Mouse (Mus musculus) kidney, postnatal 14 days (tissue): Measurements from ENCODE around the gene Aup1.

ENCODE experiments used
- DNase-seq: peaks from one replicate; pipeline ENCODE4 v3.0.0; 2022; ENCODE audit warnings: mixed read lengths

Gene Aup1

DNA sequence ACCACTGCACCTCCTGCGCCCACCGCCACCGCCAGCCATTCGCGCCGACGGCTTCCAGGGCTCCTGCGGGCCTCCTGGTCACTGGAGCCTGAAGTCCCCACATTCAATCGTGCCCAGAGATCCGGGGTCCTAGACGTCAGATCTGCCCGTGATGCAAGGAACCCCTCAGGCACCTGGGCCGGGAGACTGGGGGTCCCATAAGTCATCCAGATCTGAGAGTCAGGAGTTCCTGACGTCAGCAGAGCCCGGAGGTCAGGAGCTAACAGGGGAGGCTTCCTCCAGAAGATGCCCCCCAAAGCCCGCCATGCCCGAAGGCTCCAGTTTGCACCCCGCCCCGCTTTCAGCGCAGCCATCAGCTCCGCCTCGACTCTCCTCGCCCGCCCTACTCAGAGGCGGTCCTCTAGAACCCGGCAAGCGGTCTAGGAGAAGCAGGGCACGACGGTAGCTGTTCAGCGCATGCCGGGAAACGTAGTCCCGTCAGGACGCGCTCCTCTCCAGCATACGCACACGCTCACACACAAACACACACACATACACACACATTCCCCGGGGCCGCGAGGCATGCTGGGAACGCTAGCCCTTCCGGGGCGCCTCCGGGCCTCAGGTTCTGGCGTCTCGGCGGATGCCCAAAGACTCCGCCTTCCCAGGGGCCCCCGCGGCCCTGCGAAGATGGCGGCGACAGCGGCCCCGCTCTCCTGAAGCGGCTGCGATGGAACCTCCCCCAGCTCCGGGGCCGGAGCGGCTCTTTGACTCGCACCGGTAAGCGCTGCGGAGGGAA lies at the start of gene Aup1:
TSS of gene Aup1 (plus strand) at position 448 of the 778 bp plus-strand sequence.
- peak; percentile 98 for DNase-seq

GRCm38 (mm10) chr6:83004872-83005271 lies 49.4 kb upstream of the Aup1 start:
- DNase-seq = peak; percentile 24

DNA sequence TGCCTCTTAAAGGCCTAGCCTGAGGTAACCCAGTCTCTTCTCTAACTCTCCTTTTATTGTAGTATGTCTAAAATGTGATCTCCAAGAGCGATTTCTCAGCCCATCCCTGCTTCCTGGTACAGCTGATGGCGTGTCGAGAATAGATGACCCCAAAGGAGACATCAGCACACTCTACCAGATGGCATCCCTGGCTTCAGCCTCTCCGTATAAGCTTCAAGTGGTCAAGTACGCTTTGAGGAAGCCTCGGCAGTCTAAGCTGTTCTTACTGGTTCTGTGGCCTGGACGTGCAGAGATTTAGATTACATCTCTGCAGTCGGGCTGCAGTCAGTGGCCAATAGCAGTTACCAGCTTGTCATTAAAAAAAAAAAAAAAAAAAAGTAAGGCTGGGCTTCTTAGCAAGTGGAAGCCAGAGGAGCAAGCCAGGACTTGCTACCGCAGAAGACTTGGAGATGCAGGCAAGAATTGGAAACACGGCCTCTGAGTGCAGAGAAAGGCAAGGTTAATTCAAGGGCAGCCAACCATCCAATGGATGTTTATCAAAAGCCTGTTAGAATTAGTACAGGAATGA lies 48.8 kb upstream of the Aup1 start:
- DNase-seq = no peak

GRCm38 (mm10) chr6:83006114-83006513 lies 48.2 kb upstream of the Aup1 start:
- no peak for DNase-seq

GRCm38 (mm10) chr6:83008659-83009058 lies 45.7 kb upstream of the Aup1 start:
- DNase-seq = no peak

GRCm38 (mm10) chr6:83010010-83010409 lies 44.3 kb upstream of the Aup1 start:
- no peak for DNase-seq

DNA sequence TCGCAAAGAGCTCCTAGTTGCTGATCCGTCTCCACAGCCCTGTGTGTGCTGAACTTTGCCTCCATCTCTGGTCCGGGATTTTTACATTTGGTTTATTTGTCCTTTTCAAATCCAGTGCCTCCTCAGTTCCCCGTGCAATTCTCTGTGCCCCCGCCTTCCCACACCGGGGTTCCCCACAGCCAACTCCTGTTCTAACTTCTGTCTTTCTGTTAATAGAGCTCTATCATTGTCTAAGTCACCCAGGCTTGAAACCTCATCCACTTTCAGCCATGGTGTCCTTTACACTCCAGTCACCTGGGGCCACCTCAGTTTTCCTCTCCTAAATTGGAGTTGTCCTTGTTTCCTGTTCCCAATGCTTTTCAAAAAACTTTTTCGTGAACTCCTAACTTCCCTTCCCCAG lies 43.1 kb upstream of the Aup1 start:
- DNase-seq = no peak

DNA sequence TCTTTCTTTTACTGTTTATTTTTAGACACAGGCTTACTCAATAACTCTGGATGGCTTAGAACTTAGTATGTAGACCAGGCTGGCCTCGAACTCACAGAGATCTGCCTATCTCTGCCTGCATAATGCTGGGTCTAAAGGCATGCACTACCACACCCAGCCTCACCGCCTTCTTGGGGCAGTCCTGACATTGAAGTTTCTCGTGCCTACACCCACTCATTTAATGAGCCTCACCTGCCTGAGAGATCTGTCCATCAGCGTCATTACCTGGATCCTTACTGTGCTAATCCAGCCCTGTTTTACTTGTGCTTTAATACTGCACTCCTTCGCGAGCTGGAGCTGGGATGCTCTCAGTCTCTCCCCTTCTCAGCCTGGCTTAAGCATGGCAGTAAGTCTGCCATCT lies 42.6 kb upstream of the Aup1 start:
- DNase-seq = no peak

DNA sequence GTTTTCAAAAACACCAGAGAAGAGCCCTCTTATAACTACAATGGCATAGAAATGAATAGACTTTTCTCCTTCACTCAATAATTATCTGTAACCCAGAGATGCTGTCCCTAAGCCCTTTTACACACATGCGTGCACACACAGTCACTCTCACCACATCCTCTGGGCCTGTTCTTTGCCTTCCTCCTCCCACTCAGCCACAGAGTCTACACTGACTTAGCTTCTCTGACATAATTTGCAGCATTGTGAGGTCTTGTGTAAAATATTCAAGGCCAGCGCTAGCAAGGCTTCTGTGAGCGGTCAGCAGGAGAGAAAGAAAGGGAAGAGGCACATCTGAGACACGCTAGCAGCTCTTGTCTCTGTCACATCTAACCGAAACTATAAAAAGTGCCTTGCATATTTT lies 40.9 kb upstream of the Aup1 start:
- DNase-seq = no peak

GRCm38 (mm10) chr6:83014482-83015466 lies 39.5 kb upstream of the Aup1 start:
- DNase-seq = no peak

- no peak for DNase-seq
Measured at GRCm38 (mm10) chr6:83015749-83016148, 38.6 kb upstream of the Aup1 start.

GRCm38 (mm10) chr6:83017190-83017589 lies 37.1 kb upstream of the Aup1 start:
- peak; percentile 41 for DNase-seq

GRCm38 (mm10) chr6:83019044-83019443 lies 35.3 kb upstream of the Aup1 start:
- DNase-seq = no peak

DNA sequence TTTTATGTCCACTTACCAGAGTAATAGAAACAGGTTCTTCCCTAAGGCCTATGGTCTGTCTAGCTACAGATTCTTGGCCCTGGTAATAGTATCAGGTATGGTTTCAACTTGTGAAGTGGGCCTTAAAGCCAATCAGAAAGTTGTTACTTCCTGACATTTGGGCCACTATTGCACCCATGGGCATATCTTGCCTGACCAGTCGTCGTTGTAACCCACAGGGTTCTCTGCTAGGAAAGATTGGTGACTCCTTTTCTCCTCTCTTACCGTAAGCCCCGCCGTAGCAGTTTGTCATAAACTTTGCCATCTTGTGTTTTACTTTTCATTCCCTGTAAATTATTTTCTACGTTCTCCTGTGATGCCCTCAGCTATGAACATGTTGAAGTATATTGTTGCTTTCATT lies 34.2 kb upstream of the Aup1 start:
- DNase-seq = no peak

GRCm38 (mm10) chr6:83020836-83021593 lies 33.3 kb upstream of the Aup1 start:
- DNase-seq = no peak

DNA sequence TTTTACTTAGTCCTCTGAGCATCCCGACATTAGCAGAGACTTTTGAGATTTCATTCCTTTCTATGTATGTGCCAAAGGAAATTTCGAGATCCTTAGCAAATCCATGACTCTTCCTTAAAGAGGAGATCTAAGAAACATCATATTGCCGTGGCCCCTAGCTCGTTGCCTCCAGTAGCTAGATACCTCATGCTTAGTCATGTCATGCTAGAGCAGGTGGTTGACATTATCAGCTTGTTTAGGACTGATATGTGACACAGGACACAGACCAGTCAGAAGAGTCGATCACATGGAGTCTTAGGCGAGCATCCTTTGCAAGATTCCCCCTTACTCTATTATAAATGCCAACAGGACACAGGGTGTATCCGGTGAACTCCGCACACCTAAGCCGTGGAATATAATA lies 31.3 kb upstream of the Aup1 start:
- DNase-seq = no peak

DNA sequence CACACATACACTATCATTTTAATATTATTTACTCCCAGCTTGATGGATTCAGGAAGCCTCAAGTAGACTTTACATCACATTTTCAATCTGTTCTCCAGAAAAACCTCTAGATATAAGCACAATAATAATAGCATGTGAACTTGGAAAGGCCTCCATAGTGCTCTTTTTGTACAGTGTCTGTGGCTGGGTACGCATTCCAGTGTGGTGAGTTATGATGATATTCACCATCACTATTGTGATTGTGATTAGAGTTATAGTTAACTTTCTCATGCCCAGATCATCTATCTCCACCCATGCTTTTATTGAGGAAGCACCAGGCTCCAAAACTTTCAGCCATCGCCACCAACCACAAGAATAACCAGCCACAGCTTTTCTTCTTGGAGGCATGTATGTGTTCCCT lies 30.5 kb upstream of the Aup1 start:
- no peak for DNase-seq

GRCm38 (mm10) chr6:83024421-83024820 lies 29.9 kb upstream of the Aup1 start:
- DNase-seq = no peak

DNA sequence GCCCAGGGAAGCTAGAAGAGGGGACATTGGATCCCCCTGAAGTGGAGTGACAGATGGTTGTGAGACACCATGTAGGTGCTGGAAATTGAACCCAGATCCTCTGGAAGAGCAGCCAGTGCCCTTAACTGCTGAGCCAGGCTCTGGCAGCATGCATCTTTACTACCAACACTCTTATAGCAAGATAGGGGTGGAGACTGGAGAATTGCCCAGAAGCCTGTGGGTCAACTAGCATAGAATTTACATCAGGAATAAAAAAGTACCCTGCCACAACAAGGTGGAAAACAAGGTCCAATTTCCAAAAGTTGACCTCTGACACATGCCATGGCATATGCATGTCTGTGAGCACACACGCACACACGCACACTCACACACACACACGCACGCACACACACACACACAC lies 29.1 kb upstream of the Aup1 start:
- DNase-seq = no peak

GRCm38 (mm10) chr6:83027293-83027692 lies 27.0 kb upstream of the Aup1 start:
- no peak for DNase-seq

GRCm38 (mm10) chr6:83027706-83028105 lies 26.6 kb upstream of the Aup1 start:
- DNase-seq = no peak

- DNase-seq = no peak
Measured at GRCm38 (mm10) chr6:83029777-83030176, 24.5 kb upstream of the Aup1 start.

DNA sequence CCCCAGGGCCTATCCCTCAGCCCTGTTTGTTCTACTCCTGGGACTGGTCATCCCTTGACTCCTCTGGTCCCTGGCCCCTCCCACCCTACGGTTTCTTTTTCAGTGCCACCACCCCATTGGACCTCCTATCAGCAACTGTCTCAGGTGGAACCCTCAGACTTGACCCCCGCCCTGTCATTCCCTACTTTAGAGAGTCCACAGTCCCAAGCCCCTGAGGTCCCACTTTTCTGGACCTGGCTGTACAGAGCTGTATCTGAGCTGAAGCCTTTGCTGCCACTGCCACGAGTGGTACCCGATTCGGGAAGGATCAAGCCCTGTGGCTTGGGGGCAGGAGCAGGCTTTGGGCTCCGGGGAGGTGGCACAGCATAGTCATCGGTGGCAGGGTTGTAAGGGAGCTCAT lies 23.2 kb upstream of the Aup1 start:
- DNase-seq = no peak
